Mouse (Mus musculus): ENCODE measurements around the gene Gse1. TPM values are rescaled to one million over a fixed set of nuclear protein-coding genes. Genes with fewer than 3 reads are reported as not detected.

Gse1 gene
- total RNA-seq, 2 experiments from 2014 or later: 58.1 to 60.7 TPM

DNA sequence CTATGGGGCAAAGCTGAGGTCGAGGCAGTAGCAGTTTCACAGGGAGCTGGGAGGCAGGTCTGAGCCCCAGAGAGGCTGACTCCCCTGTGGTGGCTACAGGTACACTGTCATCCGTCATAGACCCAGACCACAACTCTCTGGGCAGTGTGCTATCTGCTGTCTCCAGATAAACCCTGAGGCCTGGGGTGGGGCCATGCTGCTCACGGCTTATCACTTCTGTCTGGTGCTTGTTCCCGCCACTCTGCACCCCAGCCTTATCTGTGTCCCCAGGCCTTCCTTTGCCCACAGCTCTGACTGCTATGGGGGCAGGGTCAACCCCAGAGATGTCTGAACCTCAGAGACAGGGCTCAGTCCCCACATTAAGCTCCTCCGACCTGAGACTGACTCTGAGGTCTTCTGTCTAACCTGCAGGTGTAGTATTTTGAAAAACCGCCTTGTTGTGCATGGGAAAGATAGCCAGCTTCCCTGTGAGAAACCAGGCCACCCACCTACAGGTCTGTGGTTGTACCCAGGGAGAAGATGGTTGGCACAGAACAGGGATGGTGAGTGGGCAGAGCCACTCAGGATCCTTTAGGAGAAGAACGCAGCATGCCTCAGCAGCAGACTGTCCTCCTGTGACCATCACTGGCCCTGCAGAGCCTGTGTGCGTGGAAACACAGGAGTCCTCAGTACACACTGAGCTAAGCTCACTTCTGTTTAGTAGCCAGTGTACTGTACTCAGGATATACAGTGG, 143.6 kb downstream of the Gse1 start:
- DNase-seq (ENCODE audit: low spot score in 2 of 2): no peak

DNA sequence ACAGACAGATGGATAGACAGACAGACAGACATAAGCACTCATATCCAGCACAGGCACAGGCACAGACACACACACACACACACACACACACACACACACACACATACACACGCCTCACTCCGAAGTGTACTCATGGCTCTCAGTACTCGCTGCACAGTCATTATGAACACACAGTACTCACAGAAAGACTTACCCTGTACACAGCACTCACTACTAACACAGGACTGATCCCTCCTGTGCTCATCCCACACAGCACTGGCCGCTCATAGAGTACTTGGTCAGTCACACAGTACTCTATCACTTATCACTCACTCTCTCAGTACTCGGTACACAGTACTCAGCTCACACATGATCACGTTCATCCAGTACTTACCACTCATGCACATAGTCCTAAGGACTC, 144.4 kb downstream of the Gse1 start:
- no peak for DNase-seq (ENCODE audit: low spot score in 2 of 2)

GRCm38 (mm10) chr8:120373621-120374020, 145.4 kb downstream of the Gse1 start:
- no peak for DNase-seq (ENCODE audit: low spot score in 2 of 2)

DNA sequence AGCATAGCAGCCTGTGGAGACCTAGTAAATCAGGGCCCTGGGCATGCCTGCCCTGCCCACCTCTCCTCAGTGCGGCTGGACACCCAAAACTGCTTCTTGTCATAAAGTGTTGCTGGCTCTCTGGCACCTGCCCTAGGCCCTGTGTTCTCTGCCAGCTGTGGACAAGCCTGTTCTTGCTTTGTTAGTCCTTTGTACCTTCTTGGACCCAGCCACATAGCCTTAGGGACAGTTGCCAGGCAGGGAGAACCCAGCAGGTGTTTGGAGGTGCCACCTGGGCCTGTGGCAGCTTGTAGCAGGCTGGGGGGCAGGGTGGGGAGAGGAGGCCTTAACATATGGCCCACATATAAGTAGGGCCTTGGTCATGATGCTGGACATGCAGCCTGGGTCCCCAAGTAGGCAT, 145.8 kb downstream of the Gse1 start:
- no peak for DNase-seq (ENCODE audit: low spot score in 2 of 2)

- DNase-seq (ENCODE audit: low spot score in 2 of 2): no peak
Measured at GRCm38 (mm10) chr8:120374514-120374913, 146.3 kb downstream of the Gse1 start.

DNA sequence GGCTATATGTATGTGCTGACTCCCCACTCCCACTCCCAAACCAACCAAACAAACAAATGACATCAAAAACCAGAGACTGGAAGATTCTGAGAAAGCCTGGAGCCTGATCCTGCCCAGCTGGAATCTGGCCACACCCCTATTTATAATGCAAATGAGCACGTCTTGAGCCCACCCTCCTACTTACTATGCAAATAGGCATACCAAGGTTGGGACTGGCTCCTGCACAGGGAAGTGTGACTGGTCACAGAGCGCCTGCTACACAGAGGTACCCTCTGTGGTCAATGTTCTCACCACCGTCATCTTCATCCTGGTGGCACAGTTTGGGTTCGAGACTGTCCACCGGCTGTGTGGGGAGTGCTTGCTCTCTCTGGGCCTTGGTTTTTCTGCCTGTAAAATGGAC, 146.9 kb downstream of the Gse1 start:
- no peak for DNase-seq (ENCODE audit: low spot score in 2 of 2)

DNA sequence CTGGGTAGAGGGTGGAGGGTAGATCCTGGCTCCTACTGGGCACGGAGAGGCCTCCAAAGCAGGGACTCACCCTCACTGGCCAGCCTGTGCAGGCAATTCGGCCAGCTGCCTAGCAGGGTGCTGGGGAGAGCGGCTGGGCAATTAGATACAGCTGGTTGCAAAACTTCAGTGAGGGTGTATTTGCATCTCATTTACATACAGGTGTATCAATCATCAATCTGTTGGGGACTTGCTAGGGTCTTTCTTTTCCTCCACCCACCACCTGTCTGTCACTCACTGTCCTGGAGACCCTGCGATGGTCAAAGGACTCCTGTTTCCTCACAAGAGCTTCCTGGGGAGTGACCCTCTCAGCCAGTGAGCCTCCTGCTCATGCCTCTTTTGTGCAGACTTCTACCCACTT, 148.0 kb downstream of the Gse1 start:
- no peak for DNase-seq (ENCODE audit: low spot score in 2 of 2)

GRCm38 (mm10) chr8:120376847-120377802, 148.9 kb downstream of the Gse1 start:
- no peak for DNase-seq (ENCODE audit: low spot score in 2 of 2)

- no peak for DNase-seq (ENCODE audit: low spot score in 2 of 2)
Measured at GRCm38 (mm10) chr8:120377803-120378189, 149.5 kb downstream of the Gse1 start.

- no peak for DNase-seq (ENCODE audit: low spot score in 2 of 2)
Measured at GRCm38 (mm10) chr8:120378306-120378705, 150.1 kb downstream of the Gse1 start.

GRCm38 (mm10) chr8:120379015-120379414, 150.8 kb downstream of the Gse1 start:
- no peak for DNase-seq (ENCODE audit: low spot score in 2 of 2)

DNA sequence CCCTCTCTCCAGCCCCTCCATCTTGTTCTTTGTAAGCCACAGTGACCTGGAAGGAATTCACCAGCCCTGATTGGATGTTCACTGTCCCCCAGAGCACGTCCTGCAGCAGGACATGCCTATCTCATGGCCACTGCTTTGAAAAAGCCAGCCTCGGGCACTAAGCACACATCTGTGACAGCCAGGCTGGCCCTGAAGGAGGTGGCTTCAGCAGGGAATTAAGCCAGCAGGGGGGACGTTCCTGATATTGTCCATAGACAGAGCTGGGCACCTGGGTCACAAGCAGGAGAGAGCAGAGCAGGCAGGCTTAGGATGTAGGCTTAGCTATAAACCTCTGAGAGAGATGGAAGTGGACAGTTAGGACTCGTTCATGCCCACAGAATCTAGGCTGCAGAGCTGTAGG, 153.6 kb downstream of the Gse1 start:
- no peak for DNase-seq (ENCODE audit: low spot score in 2 of 2)

- DNase-seq (ENCODE audit: low spot score in 2 of 2): peak; percentile 44 to 51
Measured at GRCm38 (mm10) chr8:120382436-120383203, 154.4 kb downstream of the Gse1 start.

- no peak for DNase-seq (ENCODE audit: low spot score in 2 of 2)
Measured at GRCm38 (mm10) chr8:120383204-120383560, 154.9 kb downstream of the Gse1 start.

DNA sequence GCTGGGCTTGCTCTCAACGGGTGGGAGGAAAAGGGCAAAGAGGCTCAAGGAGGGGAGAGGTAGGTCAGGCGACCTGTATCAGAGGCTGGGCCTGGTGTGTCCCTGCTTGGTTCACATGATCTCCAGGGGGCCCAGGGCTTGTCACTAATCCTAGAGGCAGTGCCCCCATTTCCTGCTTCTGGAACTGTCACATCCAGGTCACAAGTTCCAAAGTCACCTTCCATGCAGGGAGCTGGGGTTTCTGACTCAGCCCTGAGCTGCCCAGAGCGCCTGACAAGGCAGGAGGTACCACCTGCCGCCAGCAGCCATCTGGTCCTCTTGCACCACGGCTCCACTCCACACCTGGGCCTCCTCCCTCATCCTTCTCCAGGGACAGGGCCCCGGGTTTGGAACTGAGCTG, 155.5 kb downstream of the Gse1 start:
- DNase-seq (ENCODE audit: low spot score in 2 of 2): no peak

DNA sequence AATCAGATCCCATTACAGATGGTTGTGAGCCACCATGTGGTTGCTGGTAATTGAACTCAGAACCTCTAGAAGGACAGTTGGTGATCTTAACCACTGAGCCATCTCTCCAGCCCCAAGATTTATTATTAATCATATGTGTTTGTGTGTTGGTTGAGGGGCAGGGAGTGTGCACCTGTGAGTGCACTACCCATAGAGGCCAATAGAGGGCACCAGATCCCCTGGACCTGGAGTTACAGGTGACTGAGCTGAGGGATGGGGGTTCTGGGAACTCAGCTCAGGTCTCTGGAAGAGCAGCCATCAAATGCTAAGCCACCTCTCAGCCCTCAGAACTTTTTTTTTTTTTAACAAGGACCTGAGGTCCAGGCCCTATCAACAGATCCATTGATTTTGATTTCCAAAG, 156.5 kb downstream of the Gse1 start:
- no peak for DNase-seq (ENCODE audit: low spot score in 2 of 2)

DNA sequence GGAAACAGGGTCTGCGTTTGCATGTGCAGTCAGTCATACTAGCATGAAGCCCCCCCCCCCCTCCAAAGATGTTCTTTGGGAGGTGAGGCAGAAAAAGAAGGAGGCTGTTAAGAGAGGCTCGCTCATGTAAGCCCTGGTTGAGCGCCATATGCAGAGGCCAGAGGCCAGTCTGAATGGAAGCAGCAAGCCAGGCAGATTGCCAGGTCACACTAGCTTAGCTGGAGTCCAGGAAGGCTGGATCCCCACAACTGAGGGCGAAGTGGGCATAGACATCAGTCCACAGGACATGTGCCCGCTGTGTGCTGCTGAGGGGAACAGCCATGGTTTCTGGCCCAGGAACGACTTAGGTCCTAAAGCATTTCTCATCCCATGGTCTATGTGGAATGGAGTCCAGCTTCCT, 160.0 kb downstream of the Gse1 start:
- no peak for DNase-seq (ENCODE audit: low spot score in 2 of 2)

- no peak for DNase-seq (ENCODE audit: low spot score in 2 of 2)
Measured at GRCm38 (mm10) chr8:120390598-120390997, 162.3 kb downstream of the Gse1 start.

- DNase-seq (ENCODE audit: low spot score in 2 of 2): no peak
Measured at GRCm38 (mm10) chr8:120391856-120392255, 163.6 kb downstream of the Gse1 start.

- no peak for DNase-seq (ENCODE audit: low spot score in 2 of 2)
Measured at GRCm38 (mm10) chr8:120393085-120393484, 164.8 kb downstream of the Gse1 start.

DNA sequence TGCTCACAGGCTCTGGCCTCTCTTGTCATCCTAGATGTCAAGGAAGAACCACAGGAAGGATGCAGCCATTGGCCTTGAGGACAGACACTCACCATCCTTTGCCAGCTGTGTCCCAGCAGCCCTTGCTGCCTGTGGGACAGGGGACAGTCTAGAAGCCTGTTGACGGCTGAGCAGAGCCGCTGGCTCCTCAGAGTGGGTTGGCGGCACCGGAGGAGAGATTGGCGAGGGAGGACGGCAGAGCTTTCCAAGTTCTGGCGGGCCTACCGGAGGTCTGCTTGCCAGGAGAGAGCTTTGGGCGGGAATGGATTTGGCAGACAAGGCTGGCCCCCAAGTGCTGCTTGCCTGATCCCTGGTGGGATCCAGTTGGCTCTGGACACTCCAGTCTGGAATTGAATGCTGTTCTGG, 165.6 kb downstream of the Gse1 start:
- DNase-seq (ENCODE audit: low spot score in 2 of 2): no peak

GRCm38 (mm10) chr8:120395892-120396291, 167.6 kb downstream of the Gse1 start:
- DNase-seq (ENCODE audit: low spot score in 2 of 2): no peak

Data from adrenal gland, postnatal 4 days (tissue).